Mouse (Mus musculus) liver, embryonic 15.5 days (tissue): ENCODE measurements around the gene Fmc1. TPM values are rescaled to one million over a fixed set of nuclear protein-coding genes. Genes with fewer than 3 reads are reported as not detected.

Experiments
- ATAC-seq: fragments of 200-750 bp; cut with Nextera tagmentation; 2 replicates; pipeline ENCODE4 v1.8.0; 2017; ENCODE audit warnings: moderate number of reproducible peaks, mild to moderate bottlenecking, moderate library complexity; ENCODE audit not compliant: insufficient read depth
- H3K27ac ChIP-seq: fragments of 300-500 bp; sonication (generic); replicated peaks from 2 replicates; pipeline ENCODE4 v1.5.1; 2015; ENCODE audit warnings: mild to moderate bottlenecking, inconsistent platforms
- H3K27me3 ChIP-seq: fragments of 300-500 bp; sonication (generic); 2 replicates; pipeline ENCODE4 v1.6.1; 2015; ENCODE audit warnings: mild to moderate bottlenecking, inconsistent platforms
- H3K36me3 ChIP-seq: fragments of 300-500 bp; sonication (generic); replicated peaks from 2 replicates; pipeline ENCODE4 v1.6.1; 2015; ENCODE audit warnings: moderate library complexity, mild to moderate bottlenecking, inconsistent platforms
- H3K4me1 ChIP-seq: fragments of 300-500 bp; sonication (generic); replicated peaks from 2 replicates; pipeline ENCODE4 v1.6.1; 2015; ENCODE audit warnings: inconsistent platforms
- H3K4me2 ChIP-seq: fragments of 300-500 bp; sonication (generic); 2 replicates; pipeline ENCODE4 v1.6.1; 2015; ENCODE audit warnings: moderate library complexity, mild to moderate bottlenecking, inconsistent platforms
- H3K4me3 ChIP-seq: fragments of 300-500 bp; sonication (generic); replicated peaks from 2 replicates; pipeline ENCODE4 v1.5.1; 2015; ENCODE audit warnings: mild to moderate bottlenecking, inconsistent platforms
- H3K9ac ChIP-seq: fragments of 300-500 bp; sonication (generic); 2 replicates; pipeline ENCODE4 v1.6.1; 2015; ENCODE audit warnings: moderate library complexity, mild to moderate bottlenecking, inconsistent platforms
- H3K9me3 ChIP-seq: fragments of 300-500 bp; sonication (generic); replicated peaks from 2 replicates; pipeline ENCODE4 v1.6.1; 2016; ENCODE audit warnings: inconsistent platforms
- WGBS: fragments of 180-500 bp; shearing (Covaris S2); methylation state at CpG from one replicate; pipeline ENCODE4 v1.1.7; 2015; ENCODE audit warnings: mixed read lengths; ENCODE audit not compliant: insufficient replicate concordance; 5-methylcytosine and 5-hydroxymethylcytosine counted together
- polyA plus RNA-seq: library from polyadenylated mRNA; unstranded; fragments of >200 nt; fragmentation: Nextera tagmentation; extraction: Ambion mirVana; gene quantifications from 2 replicates; pipeline ENCODE4 v1.2.1, GENCODE M21; 2015

Fmc1 gene
- polyA plus RNA-seq, result 65.8 and 76.7 TPM in 2 replicates

DNA sequence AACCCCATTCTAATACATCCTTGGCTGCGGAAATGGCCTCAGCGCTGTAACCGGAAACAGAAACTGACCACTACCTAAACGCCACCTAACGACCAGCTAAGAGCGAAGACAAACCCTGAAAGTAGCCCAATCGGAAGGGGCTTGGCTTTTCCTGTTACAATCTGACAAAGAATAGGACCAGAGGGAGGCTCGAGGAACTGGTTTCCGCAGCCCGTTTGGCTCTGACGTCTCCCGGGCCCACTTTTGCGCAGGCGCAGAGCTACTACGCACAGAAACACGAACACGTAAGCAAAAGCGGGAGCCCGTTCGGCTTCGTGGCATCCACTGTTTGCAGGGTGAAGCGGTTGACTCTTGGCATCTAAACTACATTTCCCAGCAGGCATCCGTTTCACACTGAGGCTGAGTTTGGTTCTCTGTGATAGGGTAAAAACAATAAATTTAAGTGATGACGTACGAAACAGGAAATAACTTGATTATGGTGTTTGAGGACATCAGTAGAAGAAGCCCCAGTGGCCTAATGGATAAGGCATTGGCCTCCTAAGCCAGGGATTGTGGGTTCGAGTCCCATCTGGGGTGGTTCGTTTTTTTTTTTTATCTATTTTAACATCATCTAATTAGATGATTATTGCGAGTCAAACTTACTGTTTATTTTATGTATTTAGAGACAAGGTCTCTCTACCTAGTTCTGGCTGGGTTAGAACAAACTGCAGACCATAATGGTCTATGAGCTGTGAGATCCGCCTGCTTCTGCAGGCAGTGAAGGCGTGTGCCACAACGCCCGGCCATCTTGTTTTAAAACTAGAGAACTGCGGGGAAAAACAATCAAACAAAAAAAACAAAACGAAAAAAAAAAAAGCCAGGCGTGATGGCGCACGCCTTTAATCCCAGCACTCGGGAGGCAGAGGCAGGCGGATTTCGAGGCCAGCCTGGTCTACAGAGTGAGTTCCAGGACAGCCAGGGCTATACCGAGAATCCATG lies at the start of gene Fmc1:
TSS of gene Fmc1 (plus strand) at position 75 of the 978 bp plus-strand sequence.
- Histone ChIP-seq H3K27me3 (no peaks in the 10 kb centered on the region), H3K27ac (peak within 1 kb of the TSS; percentile 97), H3K9ac (peak within 1 kb of the TSS; percentile 97), H3K4me3 (peak within 1 kb of the TSS; percentile 97), H3K9me3 (no peaks in the 10 kb centered on the region), H3K4me1 (peaks cover 27% of the 10 kb centered on the region), H3K4me2 (peak within 1 kb of the TSS; percentile 86), H3K36me3 (no peaks in the 10 kb centered on the region)
- ATAC-seq, result peak; percentile 87
- 2% methylated on average over 41 of the region's 41 CpGs for WGBS

DNA sequence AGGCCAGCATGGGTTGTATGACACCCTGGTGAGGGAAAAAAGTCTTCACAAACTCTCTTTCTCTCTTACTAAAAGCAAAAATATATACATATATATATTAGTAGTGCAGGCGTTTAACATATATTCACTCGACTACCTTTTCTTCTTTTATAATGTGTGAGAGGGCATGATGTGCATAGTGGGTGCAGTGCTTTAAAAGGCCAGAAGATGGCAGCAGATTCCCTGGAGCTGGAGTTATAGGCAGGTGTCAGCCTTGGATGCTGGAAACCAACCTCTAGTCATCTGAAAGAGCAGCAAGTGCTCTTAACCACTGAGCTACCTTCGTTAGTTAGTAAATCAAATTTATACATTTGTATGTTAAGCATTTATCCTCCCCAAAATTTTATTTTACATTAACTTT lies 40.8 kb upstream of the Fmc1 start:
- H3K4me1 ChIP-seq, result no peaks in the 10 kb centered on the region
- H3K9ac ChIP-seq, result no peak overlapping the region
- no peaks in the 10 kb centered on the region for H3K9me3 ChIP-seq
- 73% methylated on average over 3 of the region's 3 CpGs for WGBS
- ATAC-seq, result no peak
- peaks cover 34% of the 10 kb centered on the region for H3K36me3 ChIP-seq
- no peak overlapping the region for H3K4me3 ChIP-seq
- no peaks in the 10 kb centered on the region for H3K27me3 ChIP-seq
- no peak overlapping the region for H3K4me2 ChIP-seq
- no peak overlapping the region for H3K27ac ChIP-seq

DNA sequence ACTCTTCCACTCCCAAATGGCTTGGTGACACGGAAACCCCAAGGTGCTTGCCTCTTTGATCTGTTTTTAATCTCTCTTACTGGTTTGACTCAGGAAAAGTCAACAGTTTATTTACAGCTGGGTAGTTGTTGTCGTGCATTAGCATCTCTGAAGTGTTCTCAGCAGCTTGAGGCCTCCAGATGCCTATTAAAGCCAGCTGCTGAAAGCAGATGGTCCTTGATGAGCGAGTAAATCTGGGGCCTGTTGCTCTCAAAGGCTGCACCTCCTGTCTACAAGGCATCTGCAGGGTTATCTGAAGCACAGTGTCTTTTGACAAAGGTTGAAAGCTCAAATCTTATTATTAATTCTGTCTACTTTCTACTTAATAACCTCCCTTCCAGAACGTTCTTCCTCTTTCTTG lies 37.7 kb upstream of the Fmc1 start:
- peaks cover 36% of the 10 kb centered on the region for H3K36me3 ChIP-seq
- no peak overlapping the region for H3K27ac ChIP-seq
- no peaks in the 10 kb centered on the region for H3K9me3 ChIP-seq
- H3K4me3 ChIP-seq, result no peak overlapping the region
- no peaks in the 10 kb centered on the region for H3K27me3 ChIP-seq
- 0 out of 2 replicates have a peak, but pooled peaks cover 6% of the 10 kb centered on the region for H3K4me1 ChIP-seq
- ATAC-seq, result no peak
- H3K9ac ChIP-seq, result no peak overlapping the region
- WGBS, result 62% methylated on average over 4 of the region's 4 CpGs
- H3K4me2 ChIP-seq, result no peak overlapping the region

DNA sequence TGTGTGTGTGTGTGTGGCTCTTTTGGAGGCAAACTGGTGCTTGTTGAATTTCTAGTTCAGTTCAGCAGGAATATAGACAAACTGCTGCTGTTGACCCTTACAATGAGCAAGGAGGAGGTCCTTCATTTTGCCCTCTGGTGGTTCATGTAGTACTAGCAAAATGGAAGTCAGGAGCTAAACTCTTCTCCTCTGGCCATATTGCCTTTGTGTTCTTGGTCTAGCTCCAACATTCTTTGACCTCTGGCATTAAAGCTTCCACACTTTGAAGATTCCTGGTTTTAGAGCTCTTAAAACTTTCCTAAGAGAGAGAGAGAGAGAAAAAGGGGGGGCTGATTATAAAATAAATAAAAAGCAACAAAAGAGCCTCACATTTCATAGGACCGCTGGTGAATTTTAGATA lies 21.2 kb upstream of the Fmc1 start:
- Histone ChIP-seq H3K9ac (no peak overlapping the region), H3K4me2 (no peak overlapping the region), H3K9me3 (no peaks in the 10 kb centered on the region), H3K27me3 (no peaks in the 10 kb centered on the region), H3K27ac (no peak overlapping the region), H3K4me3 (no peak overlapping the region), H3K4me1 (peaks cover 2% of the 10 kb centered on the region; the same call in 1 of the 2 replicates), H3K36me3 (no peaks in the 10 kb centered on the region)
- ATAC-seq, result no peak
- 85% methylated on average over 1 of the region's 1 CpGs for WGBS

GRCm38 (mm10) chr6:38512830-38513229 lies 20.5 kb upstream of the Fmc1 start:
- Histone ChIP-seq H3K4me2 (no peak overlapping the region), H3K36me3 (no peaks in the 10 kb centered on the region), H3K27ac (no peak overlapping the region), H3K4me3 (no peak overlapping the region), H3K4me1 (peaks cover 2% of the 10 kb centered on the region; the same call in 1 of the 2 replicates), H3K9me3 (no peaks in the 10 kb centered on the region), H3K9ac (no peak overlapping the region), H3K27me3 (no peaks in the 10 kb centered on the region)
- ATAC-seq, result no peak

DNA sequence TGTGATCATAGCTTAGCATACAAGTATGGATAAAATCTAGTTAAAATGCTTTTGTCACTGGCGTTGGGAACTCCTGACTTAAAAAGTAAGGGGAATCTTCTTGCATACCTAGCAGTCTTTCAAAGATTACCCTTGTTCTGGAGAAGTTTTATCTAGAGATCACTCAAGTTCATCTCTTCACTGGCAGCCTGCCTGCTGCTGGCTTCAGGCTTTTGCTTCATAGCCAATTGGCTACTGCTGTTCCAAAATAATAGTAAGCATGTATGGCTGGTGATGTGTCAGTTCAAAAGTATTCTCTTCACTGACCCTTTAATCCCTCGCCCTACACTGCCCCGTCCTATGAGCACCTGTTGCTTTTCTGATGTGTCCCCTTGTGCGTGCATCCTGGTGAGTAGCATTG lies 18.1 kb upstream of the Fmc1 start:
- no peak overlapping the region for H3K27ac ChIP-seq
- WGBS, result 78% methylated on average over 4 of the region's 4 CpGs
- no peak overlapping the region for H3K9ac ChIP-seq
- no peaks in the 10 kb centered on the region for H3K27me3 ChIP-seq
- H3K9me3 ChIP-seq, result no peaks in the 10 kb centered on the region
- H3K4me2 ChIP-seq, result no peak overlapping the region
- no peaks in the 10 kb centered on the region for H3K36me3 ChIP-seq
- H3K4me3 ChIP-seq, result no peak overlapping the region
- H3K4me1 ChIP-seq, result peaks cover 2% of the 10 kb centered on the region; the same call in 1 of the 2 replicates
- no peak for ATAC-seq

GRCm38 (mm10) chr6:38523851-38524250 lies 9.5 kb upstream of the Fmc1 start:
- Histone ChIP-seq H3K9me3 (no peaks in the 10 kb centered on the region), H3K36me3 (no peaks in the 10 kb centered on the region), H3K4me1 (peaks cover 12% of the 10 kb centered on the region), H3K27ac (no peak overlapping the region), H3K4me2 (peak overlapping the region; percentile 38), H3K4me3 (no peak overlapping the region), H3K27me3 (peaks cover 2% of the 10 kb centered on the region; the same call in 1 of the 2 replicates), H3K9ac (no peak overlapping the region)
- 7% methylated on average over 8 of the region's 8 CpGs for WGBS
- ATAC-seq, result no peak

DNA sequence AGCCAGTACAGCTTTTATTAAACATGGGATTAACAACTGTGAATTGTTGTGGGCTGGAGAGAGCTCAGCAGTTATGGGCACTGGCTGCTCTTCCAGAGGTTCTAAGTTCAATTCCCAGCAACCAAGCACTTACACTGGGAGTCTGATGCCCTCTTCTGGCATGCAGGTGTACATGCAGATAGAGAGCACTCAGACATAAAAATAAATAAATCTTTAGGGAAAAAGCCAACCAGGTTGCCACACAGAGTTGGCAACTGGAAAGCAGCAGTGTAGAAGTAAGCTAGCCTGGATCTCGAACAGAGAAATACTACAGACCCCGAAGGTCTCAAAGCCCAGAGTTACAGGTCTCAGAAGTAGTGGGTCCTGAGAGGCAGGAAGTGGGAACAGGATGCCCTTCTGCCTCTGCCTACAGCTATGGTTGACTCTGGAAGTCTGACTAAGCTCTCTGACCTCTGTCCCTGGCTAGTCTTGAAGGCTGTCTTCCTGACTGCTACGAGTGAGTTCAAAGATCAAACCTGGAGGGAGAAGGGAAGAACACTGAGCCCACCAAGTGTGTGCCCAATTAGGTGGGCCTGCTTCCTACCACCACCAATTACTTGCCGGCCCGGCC lies 2.0 kb upstream of the Fmc1 start:
- Histone ChIP-seq H3K36me3 (no peaks in the 10 kb centered on the region), H3K27me3 (no peaks in the 10 kb centered on the region), H3K4me1 (peaks cover 27% of the 10 kb centered on the region), H3K9me3 (no peaks in the 10 kb centered on the region), H3K4me3 (no peak overlapping the region), H3K4me2 (no peak overlapping the region), H3K27ac (peak overlapping the region; percentile 35), H3K9ac (no peak overlapping the region)
- ATAC-seq, result no peak
- 27% methylated on average over 5 of the region's 5 CpGs for WGBS

- 6% methylated on average over 25 of the region's 25 CpGs for WGBS
These were observed 542 bp upstream of the Fmc1 start for GRCm38 (mm10) chr6:38532500-38533420.

DNA sequence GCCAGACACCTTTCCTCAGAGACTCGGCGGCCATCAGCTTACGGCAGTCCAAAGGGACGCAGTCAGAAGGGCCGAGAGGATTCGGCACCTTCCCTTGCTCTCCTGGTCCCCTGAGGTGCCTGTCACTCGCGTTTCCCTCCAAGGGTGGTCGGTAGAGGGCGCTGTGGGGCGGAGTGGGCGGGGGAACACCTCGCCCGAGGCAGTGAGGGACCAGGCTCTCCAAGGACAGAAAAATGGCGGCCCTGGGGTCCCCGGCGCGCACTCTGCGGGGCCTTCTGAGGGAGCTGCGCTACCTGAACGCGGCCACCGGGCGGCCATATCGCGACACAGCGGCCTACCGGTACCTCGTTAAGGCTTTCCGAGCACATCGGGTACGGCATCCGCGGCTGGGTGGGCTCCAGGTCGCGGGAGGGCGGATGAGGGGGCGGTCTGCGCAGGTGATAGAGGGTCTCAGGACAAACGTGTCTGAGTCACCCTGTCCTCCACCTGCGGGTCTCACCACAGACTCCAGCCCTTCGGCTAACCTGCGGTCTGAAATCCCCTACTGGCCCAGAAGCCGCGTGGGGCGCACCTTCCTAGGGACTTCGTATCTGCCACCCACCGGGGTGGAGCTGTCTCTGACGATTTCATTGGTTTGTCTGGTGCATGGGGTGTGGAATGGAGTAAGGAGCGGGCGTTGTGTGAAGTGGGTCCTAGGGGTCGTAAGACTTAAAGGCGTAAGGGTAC lies 1.5 kb downstream of the Fmc1 start:
- Histone ChIP-seq H3K36me3 (0 out of 2 replicates have a peak, but pooled peaks cover 3% of the 10 kb centered on the region), H3K4me1 (peaks cover 27% of the 10 kb centered on the region), H3K27ac (peak overlapping the region; percentile 97), H3K4me3 (peak overlapping the region; percentile 97), H3K4me2 (peak overlapping the region; percentile 86), H3K27me3 (no peaks in the 10 kb centered on the region), H3K9ac (peak overlapping the region; percentile 97), H3K9me3 (no peaks in the 10 kb centered on the region)
- WGBS, result under 1% methylated on average over 53 of the region's 53 CpGs
- peak; percentile 79 for ATAC-seq

More at GRCm38 (mm10) chr6:38532500-38533420, 542 bp upstream of the Fmc1 start:
- Histone ChIP-seq H3K27ac (peak overlapping the region; percentile 97), H3K4me1 (peaks cover 27% of the 10 kb centered on the region), H3K9ac (peak overlapping the region; percentile 73), H3K4me2 (peak overlapping the region; percentile 86), H3K27me3 (no peaks in the 10 kb centered on the region), H3K9me3 (no peaks in the 10 kb centered on the region), H3K36me3 (no peaks in the 10 kb centered on the region), H3K4me3 (peak overlapping the region; percentile 97)
- ATAC-seq, result peak; percentile 27
